Mouse (Mus musculus) myocyte (in vitro differentiated cells): ENCODE measurements at regions not wholly inside any gene's neighbourhood (a gene's known extent, or its start where the extent isn't known, plus 50 kb on each side); places are given as distances from the start of the nearest gene placed in this dataset.

ENCODE experiments used
- H3K27me3 ChIP-seq: one replicate; pipeline ENCODE4 v1.6.1; 2011; ENCODE audit not compliant: control insufficient read depth, insufficient read depth, insufficient read length
- H3K36me3 ChIP-seq: one replicate; pipeline ENCODE4 v1.6.1; 2011; ENCODE audit not compliant: control insufficient read depth, insufficient read depth
- H3K4me2 ChIP-seq: one replicate; pipeline ENCODE4 v1.6.1; 2011; ENCODE audit warnings: low read depth, control low read depth
- H3K4me3 ChIP-seq: one replicate; pipeline ENCODE4 v1.5.1; 2011; ENCODE audit warnings: mild to moderate bottlenecking, control low read depth, moderate library complexity
- H3K79me2 ChIP-seq: one replicate; pipeline ENCODE4 v1.6.1; 2011; ENCODE audit not compliant: control insufficient read depth, insufficient read depth
- H3ac ChIP-seq: one replicate; pipeline ENCODE4 v1.6.1; 2011; ENCODE audit not compliant: control insufficient read depth, insufficient read length
- CEBPB ChIP-seq: IDR thresholded peaks from 2 replicates; pipeline ENCODE4 v1.6.1; 2011; ENCODE audit warnings: mild to moderate bottlenecking, moderate library complexity; ENCODE audit not compliant: poor library complexity, insufficient read depth, severe bottlenecking
- E2F4 ChIP-seq: IDR thresholded peaks from one replicate; pipeline ENCODE4 v1.6.1; 2011; ENCODE audit warnings: mild to moderate bottlenecking, control low read depth, moderate library complexity; ENCODE audit not compliant: insufficient read depth
- MAX ChIP-seq: IDR thresholded peaks from one replicate; pipeline ENCODE4 v1.6.1; 2011; ENCODE audit warnings: low read depth, mild to moderate bottlenecking, control low read depth
- MYOD1 ChIP-seq, 3 experiments: IDR thresholded peaks; one replicate each; pipeline ENCODE4 v1.6.1; 2011; ENCODE audit warnings: control low read depth in 2 of 3, low read depth in 2 of 3, mild to moderate bottlenecking in 2 of 3, moderate library complexity in 1 of 3; ENCODE audit not compliant: insufficient read length in 2 of 3, control insufficient read depth in 1 of 3
- MYOG ChIP-seq, 3 experiments: IDR thresholded peaks; one replicate each; pipeline ENCODE4 v1.6.1; 2011; ENCODE audit warnings: control low read depth in 2 of 3, low read depth in 2 of 3, mild to moderate bottlenecking in 2 of 3; ENCODE audit not compliant: insufficient read length in 2 of 3, control insufficient read depth in 1 of 3, insufficient read depth in 1 of 3
- POLR2A ChIP-seq: IDR thresholded peaks from one replicate; pipeline ENCODE4 v1.6.1; 2011; ENCODE audit warnings: low read depth, mild to moderate bottlenecking, control low read depth, moderate library complexity; ENCODE audit not compliant: insufficient read length
- POLR2AphosphoS2 ChIP-seq: IDR thresholded peaks from one replicate; pipeline ENCODE4 v1.6.1; 2011; ENCODE audit warnings: low read depth, control low read depth; ENCODE audit not compliant: insufficient read length
- REST ChIP-seq: IDR thresholded peaks from one replicate; pipeline ENCODE4 v1.6.1; 2011; ENCODE audit warnings: mild to moderate bottlenecking, control low read depth, moderate library complexity; ENCODE audit not compliant: insufficient read depth, insufficient read length
- SRF ChIP-seq: IDR thresholded peaks from one replicate; pipeline ENCODE4 v1.6.1; 2011; ENCODE audit warnings: low read depth; ENCODE audit not compliant: control insufficient read depth, insufficient read length
- TCF12 ChIP-seq: IDR thresholded peaks from one replicate; pipeline ENCODE4 v1.6.1; 2011; ENCODE audit warnings: mild to moderate bottlenecking, control low read depth; ENCODE audit not compliant: poor library complexity, insufficient read depth, severe bottlenecking
- TCF3 ChIP-seq: IDR thresholded peaks from one replicate; pipeline ENCODE4 v1.6.1; 2011; ENCODE audit warnings: low read depth, control low read depth; ENCODE audit not compliant: insufficient read length
- USF1 ChIP-seq: IDR thresholded peaks from one replicate; pipeline ENCODE4 v1.6.1; 2011; ENCODE audit warnings: low read depth, mild to moderate bottlenecking, control low read depth, moderate library complexity

GRCm38 (mm10) chr2:12797615-12798169 lies 126.1 kb upstream of the Pter start:
- H3K4me3 ChIP-seq: no peak overlapping the region
- no peaks in the 10 kb centered on the region for H3K36me3 ChIP-seq
- no peak overlapping the region for H3K4me2 ChIP-seq
- H3ac ChIP-seq: no peak overlapping the region
- H3K79me2 ChIP-seq: no peaks in the 10 kb centered on the region
- TF ChIP-seq MYOD1 (IDR thresholded peaks at IDR 0.05; ENCODE audit: control insufficient read depth in 1 of 3, insufficient read length in 2 of 3, low read depth in 2 of 3) (no peak), TCF12 (no peak), MAX (no peak), TCF3 (no peak), POLR2A (no peak), REST (no peak), USF1 (no peak), POLR2AphosphoS2 (no peak), E2F4 (no peak), CEBPB (no peak)
- H3K27me3 ChIP-seq: no peaks in the 10 kb centered on the region

DNA sequence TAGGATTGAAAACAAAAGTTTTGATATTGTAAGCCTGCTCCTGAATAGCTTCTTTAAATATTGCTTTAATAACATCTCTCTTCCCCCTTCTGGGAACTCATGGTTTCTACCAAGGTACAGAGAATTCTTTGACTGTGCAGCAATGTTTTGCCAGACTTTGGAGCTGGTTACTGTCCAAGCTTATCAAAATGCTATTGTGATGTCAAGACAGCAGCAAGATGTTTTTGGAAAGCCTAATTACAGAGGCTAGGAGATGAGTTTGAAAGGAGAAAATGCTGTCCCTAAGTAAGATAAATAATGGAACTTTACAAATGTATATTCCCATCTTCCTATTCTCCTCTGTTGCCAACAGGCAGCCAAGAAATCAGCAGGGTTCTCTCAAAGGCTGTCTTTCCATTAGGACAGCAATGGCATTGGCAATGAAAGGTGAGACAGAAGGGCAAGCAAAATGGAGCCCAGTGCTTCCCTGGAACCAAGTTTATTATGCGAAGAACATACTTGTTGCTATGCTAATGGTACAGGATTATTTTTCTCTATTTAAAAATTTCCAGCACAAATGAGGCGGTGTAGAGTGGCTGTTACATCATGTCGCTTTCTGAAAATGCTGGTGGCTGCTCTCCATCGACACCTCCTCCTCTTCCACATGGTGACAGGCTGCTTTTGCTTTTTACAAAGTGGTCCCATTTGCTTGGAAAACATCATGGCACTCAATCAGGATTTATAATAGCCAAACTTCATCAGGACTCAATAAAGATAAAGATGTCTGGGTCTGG lies 124.5 kb upstream of the Pter start:
- TF ChIP-seq E2F4: no peak
- no peak for TF ChIP-seq MAX
- no peak for TF ChIP-seq POLR2A
- TF ChIP-seq REST: no peak
- TF ChIP-seq TCF12: no peak
- Histone ChIP-seq H3K36me3 (no peaks in the 10 kb centered on the region), H3K4me3 (no peak overlapping the region), H3K4me2 (no peak overlapping the region), H3K27me3 (no peaks in the 10 kb centered on the region), H3K79me2 (no peaks in the 10 kb centered on the region), H3ac (no peak overlapping the region)

- no peak overlapping the region for H3K4me3 ChIP-seq
Observed at GRCm38 (mm10) chr2:12802667-12803066, 121.2 kb upstream of the Pter start.

GRCm38 (mm10) chr2:12805096-12805495 lies 118.7 kb upstream of the Pter start:
- no peaks in the 10 kb centered on the region for H3K79me2 ChIP-seq
- no peaks in the 10 kb centered on the region for H3K36me3 ChIP-seq
- TF ChIP-seq MAX (no peak), MYOG (IDR thresholded peaks at IDR 0.05; ENCODE audit: control insufficient read depth in 1 of 3, insufficient read depth in 1 of 3, insufficient read length in 2 of 3, low read depth in 2 of 3) (no peak), USF1 (no peak), E2F4 (no peak), CEBPB (no peak), MYOD1 (IDR thresholded peaks at IDR 0.05; ENCODE audit: control insufficient read depth in 1 of 3, insufficient read length in 2 of 3, low read depth in 2 of 3) (no peak), TCF12 (no peak), POLR2A (no peak), POLR2AphosphoS2 (no peak), REST (no peak), TCF3 (no peak), SRF (no peak)
- no peaks in the 10 kb centered on the region for H3K27me3 ChIP-seq
- no peak overlapping the region for H3ac ChIP-seq
- no peak overlapping the region for H3K4me3 ChIP-seq
- H3K4me2 ChIP-seq: no peak overlapping the region

More at GRCm38 (mm10) chr2:12802667-12803066, 121.2 kb upstream of the Pter start:
- TF ChIP-seq POLR2AphosphoS2: no peak
- TF ChIP-seq SRF: no peak
- no peak for TF ChIP-seq MYOD1 (IDR thresholded peaks at IDR 0.05; ENCODE audit: control insufficient read depth in 1 of 3, insufficient read length in 2 of 3, low read depth in 2 of 3)
- TF ChIP-seq TCF12: no peak
- no peak for TF ChIP-seq USF1
- no peaks in the 10 kb centered on the region for H3K79me2 ChIP-seq
- H3ac ChIP-seq: no peak overlapping the region
- H3K36me3 ChIP-seq: no peaks in the 10 kb centered on the region
- H3K27me3 ChIP-seq: no peaks in the 10 kb centered on the region
- no peak overlapping the region for H3K4me2 ChIP-seq

GRCm38 (mm10) chr2:12808466-12808865 lies 115.4 kb upstream of the Pter start:
- H3K79me2 ChIP-seq: no peaks in the 10 kb centered on the region
- no peaks in the 10 kb centered on the region for H3K27me3 ChIP-seq
- no peak overlapping the region for H3ac ChIP-seq
- no peak overlapping the region for H3K4me2 ChIP-seq
- H3K4me3 ChIP-seq: no peak overlapping the region
- TF ChIP-seq E2F4 (no peak), SRF (no peak), TCF3 (no peak), MYOG (IDR thresholded peaks at IDR 0.05; ENCODE audit: control insufficient read depth in 1 of 3, insufficient read depth in 1 of 3, insufficient read length in 2 of 3, low read depth in 2 of 3) (no peak), POLR2A (no peak), POLR2AphosphoS2 (no peak), MAX (no peak), REST (no peak), USF1 (no peak), MYOD1 (IDR thresholded peaks at IDR 0.05; ENCODE audit: control insufficient read depth in 1 of 3, insufficient read length in 2 of 3, low read depth in 2 of 3) (no peak), CEBPB (no peak), TCF12 (no peak)
- H3K36me3 ChIP-seq: no peaks in the 10 kb centered on the region
